Mouse (Mus musculus): ENCODE data around the gene Utp18. TPM values are rescaled to one million over a fixed set of nuclear protein-coding genes. Genes with fewer than 3 reads are reported as not detected.
"Not testable (repeated sequence)": the region's sequence is repeated elsewhere in the genome, so short reads cannot be mapped to it uniquely, and the experiment has no call there.

Utp18 gene
- polyA plus RNA-seq (2014; fragmentation: Nextera tagmentation; extraction: Ambion mirVana), result 31.2 and 37.8 TPM in 2 replicates

DNA sequence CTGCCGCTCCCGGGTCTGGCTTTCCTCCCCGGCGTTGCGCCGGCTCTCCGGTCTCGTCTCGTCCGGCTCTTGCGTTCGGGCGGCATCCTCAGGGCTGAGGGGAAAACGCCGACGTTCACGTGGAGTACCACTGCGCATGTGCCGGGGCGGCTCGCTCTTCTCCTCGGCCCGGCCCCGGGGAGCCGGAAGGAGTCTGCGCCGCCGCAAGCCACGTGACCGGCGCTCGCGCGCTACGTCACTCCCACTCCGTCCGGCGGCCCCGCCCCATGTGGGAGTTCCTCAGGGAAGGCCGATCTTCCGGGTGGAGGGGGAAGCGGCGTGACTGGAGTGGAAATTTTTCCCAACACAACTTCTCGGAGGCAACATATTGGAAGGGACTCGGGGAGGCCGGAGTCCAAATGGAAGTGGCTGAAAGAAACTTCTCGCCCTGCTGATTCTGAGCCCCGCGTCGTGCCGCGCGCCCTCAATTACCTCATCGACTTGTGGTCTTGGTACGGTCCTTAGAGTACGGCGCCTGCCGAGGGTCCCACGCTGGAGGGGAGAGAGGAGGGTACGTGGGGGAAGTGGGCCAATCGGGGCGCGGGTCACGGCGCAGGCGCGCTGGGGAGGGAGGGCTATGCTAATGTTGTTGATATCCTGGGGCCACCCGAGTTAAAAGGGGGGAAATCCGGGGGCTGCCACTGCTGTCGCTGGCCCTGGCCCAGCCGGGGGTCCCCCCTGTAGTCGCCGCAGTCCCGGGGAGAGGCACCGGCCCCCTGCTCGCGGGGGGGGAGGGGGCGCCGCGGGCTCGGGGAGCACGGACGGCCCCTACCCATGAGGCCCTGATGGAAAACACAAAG, at the start of gene Utp18, which contains the start of gene Mbtd1:
Gene Utp18 (minus strand): TSS at position 195 of the 839 bp plus-strand sequence.
Gene Mbtd1 (plus strand): TSS at position 281 of the 839 bp plus-strand sequence.
- Histone ChIP-seq H3K4me1 (ENCODE audit: control insufficient read depth, insufficient read depth, low read length) (peaks cover 25% of the 10 kb centered on the region), H3K9ac (replicated peaks; ENCODE audit: low read length) (peak within 1 kb of the TSS; percentile 90)

DNA sequence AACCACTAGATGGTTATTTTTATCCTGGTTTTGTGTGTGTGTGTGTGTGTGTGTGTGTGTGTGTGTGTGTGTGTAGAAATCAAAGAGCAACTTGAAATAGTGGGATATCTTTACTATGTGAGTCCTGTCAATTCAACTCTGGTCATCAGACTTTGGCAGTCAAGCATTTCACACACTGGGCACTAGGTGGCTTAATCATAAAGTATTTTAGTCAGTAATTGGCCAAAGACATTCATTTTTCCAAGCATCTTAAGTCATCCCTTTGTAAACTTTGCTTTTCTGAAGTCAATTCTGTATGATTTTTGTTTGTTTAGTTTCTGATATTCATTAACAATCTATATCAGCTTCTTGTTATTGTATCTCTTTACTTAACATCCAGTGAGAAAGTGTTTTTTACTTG, 43.5 kb upstream of the Utp18 start:
- Histone ChIP-seq H3K36me3 (ENCODE audit: control insufficient read depth, insufficient read depth, low read length) (peaks cover 84% of the 10 kb centered on the region), H3K4me2 (ENCODE audit: low read length) (no peak overlapping the region), H3K4me1 (ENCODE audit: control insufficient read depth, insufficient read depth, low read length) (no peaks in the 10 kb centered on the region), H3K4me3 (replicated peaks; ENCODE audit: low read depth, low read length) (no peak overlapping the region), H3K9ac (replicated peaks; ENCODE audit: low read length) (no peak overlapping the region), H3K27me3 (ENCODE audit: control insufficient read depth, insufficient read depth, low read length) (no peaks in the 10 kb centered on the region), H3K27ac (replicated peaks; ENCODE audit: low read depth, low read length) (no peak overlapping the region), H3K9me3 (ENCODE audit: control insufficient read depth, low read length) (no peaks in the 10 kb centered on the region)
- DNase-seq, result no peak
- ATAC-seq (ENCODE audit: low FRiP score, low TSS enrichment), result no peak

More for the DNA sequence above, at the start of gene Utp18, which contains the start of gene Mbtd1:
- H3K27ac ChIP-seq (replicated peaks; ENCODE audit: low read depth, low read length), result peak within 1 kb of the TSS; percentile 95
- no peaks in the 10 kb centered on the region for H3K9me3 ChIP-seq (ENCODE audit: control insufficient read depth, low read length)
- ATAC-seq (ENCODE audit: low FRiP score, low TSS enrichment) (peak; percentile 97), DNase-seq (peak; percentile 100)
- H3K4me3 ChIP-seq (replicated peaks; ENCODE audit: low read depth, low read length), result peak within 1 kb of the TSS; percentile 99
- peaks cover 11% of the 10 kb centered on the region for H3K36me3 ChIP-seq (ENCODE audit: control insufficient read depth, insufficient read depth, low read length)
- WGBS, result under 1% methylated on average over 74 of the region's 83 CpGs
- no peaks in the 10 kb centered on the region for H3K27me3 ChIP-seq (ENCODE audit: control insufficient read depth, insufficient read depth, low read length)
- H3K4me2 ChIP-seq (ENCODE audit: low read length), result peak within 1 kb of the TSS; percentile 73

DNA sequence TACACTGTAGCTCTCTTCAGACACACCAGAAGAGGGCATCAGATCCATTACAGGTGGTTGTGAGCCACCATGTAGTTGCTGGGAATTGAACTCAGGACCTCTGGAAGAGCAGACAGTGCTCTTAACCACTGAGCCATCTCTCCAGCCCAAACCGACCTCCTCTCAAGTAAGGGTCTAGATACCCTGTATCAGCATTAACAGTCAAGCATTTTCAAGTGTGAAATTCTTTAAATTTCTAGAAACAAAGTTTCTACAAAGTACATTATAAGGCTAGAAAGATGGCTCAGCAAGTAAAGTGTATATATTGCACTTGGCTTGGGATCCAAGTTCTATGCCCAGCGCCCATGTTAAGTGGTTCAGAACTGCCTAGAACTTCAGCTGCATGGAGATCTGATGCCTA, 29.5 kb upstream of the Utp18 start:
- not testable (repeated sequence) for H3K27me3 ChIP-seq (ENCODE audit: control insufficient read depth, insufficient read depth, low read length); H3K4me1 ChIP-seq (ENCODE audit: control insufficient read depth, insufficient read depth, low read length); H3K9ac ChIP-seq (replicated peaks; ENCODE audit: low read length); H3K27ac ChIP-seq (replicated peaks; ENCODE audit: low read depth, low read length); ATAC-seq (ENCODE audit: low FRiP score, low TSS enrichment); H3K4me2 ChIP-seq (ENCODE audit: low read length); H3K9me3 ChIP-seq (ENCODE audit: control insufficient read depth, low read length); H3K4me3 ChIP-seq (replicated peaks; ENCODE audit: low read depth, low read length); DNase-seq
- peaks cover 80% of the 10 kb centered on the region for H3K36me3 ChIP-seq (ENCODE audit: control insufficient read depth, insufficient read depth, low read length)
- WGBS, result 95% methylated on average over 2 of the region's 2 CpGs

DNA sequence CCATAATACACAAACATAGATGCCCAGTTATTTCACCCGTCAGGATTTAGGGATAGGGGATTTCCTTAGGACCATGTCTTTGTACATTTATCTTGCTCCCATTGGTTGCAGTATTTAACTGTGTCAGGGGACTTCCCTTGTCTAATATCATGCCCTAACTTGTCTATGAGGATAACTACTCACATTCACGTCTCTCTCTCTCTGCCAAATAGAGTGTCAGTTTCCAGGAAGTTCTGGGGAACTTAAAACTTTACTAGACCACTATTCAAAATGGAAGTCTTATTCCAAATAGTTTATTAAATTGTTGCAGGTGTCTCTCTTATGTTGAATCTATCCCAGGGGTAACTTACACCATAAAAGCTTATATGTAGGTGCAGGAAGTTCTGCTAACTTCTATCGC, 26.0 kb upstream of the Utp18 start:
- no peaks in the 10 kb centered on the region for H3K9me3 ChIP-seq (ENCODE audit: control insufficient read depth, low read length)
- no peak overlapping the region for H3K9ac ChIP-seq (replicated peaks; ENCODE audit: low read length)
- H3K4me2 ChIP-seq (ENCODE audit: low read length), result no peak overlapping the region
- H3K4me1 ChIP-seq (ENCODE audit: control insufficient read depth, insufficient read depth, low read length), result no peaks in the 10 kb centered on the region
- no peak overlapping the region for H3K27ac ChIP-seq (replicated peaks; ENCODE audit: low read depth, low read length)
- ATAC-seq (ENCODE audit: low FRiP score, low TSS enrichment), result no peak
- 91% methylated on average over 3 of the region's 3 CpGs for whole genome bisulfite sequencing
- H3K27me3 ChIP-seq (ENCODE audit: control insufficient read depth, insufficient read depth, low read length), result no peaks in the 10 kb centered on the region
- no peak overlapping the region for H3K4me3 ChIP-seq (replicated peaks; ENCODE audit: low read depth, low read length)
- no peak for DNase-seq
- H3K36me3 ChIP-seq (ENCODE audit: control insufficient read depth, insufficient read depth, low read length), result peaks cover 86% of the 10 kb centered on the region

DNA sequence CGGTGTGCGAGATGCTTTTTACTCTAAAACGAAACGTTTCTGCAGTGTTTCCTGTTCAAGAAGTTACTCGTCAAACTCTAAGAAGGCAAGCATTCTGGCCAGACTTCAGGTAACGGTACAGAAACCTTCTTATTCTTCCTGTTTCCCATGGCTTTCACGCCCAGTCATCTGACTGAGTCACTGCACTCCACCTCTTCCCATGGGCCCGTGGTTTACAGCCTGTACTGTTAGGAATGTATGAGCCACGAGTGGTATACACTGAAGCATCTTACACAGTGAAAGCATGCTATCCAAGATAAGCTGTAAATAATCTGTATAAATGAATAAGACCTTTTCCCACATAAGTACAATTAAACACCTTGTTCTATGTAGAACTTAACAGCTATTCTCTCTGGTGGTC, 23.3 kb upstream of the Utp18 start:
- H3K36me3 ChIP-seq (ENCODE audit: control insufficient read depth, insufficient read depth, low read length), result peaks cover 84% of the 10 kb centered on the region

DNA sequence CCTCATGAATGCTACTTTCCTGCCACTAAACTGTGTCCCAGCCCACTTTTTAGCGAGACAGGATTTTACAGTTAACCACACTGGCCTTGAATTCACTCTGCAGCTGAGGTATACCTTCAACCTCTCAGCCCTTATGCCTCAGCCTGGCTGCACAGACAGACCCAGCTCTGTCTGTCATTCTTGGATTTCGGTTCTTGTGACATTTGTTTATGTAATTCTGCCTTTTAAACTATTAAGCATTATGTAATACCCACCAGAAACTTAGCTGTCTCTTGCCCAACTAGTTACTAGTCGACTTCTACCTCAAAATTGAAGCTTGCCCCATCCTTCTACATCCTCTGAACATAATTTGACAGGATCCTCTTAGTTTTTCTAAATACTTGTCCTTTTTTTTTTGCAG, 22.3 kb upstream of the Utp18 start:
- Histone ChIP-seq H3K4me2 (ENCODE audit: low read length) (no peak overlapping the region), H3K4me3 (replicated peaks; ENCODE audit: low read depth, low read length) (no peak overlapping the region), H3K4me1 (ENCODE audit: control insufficient read depth, insufficient read depth, low read length) (no peaks in the 10 kb centered on the region), H3K27ac (replicated peaks; ENCODE audit: low read depth, low read length) (no peak overlapping the region), H3K9ac (replicated peaks; ENCODE audit: low read length) (no peak overlapping the region), H3K36me3 (ENCODE audit: control insufficient read depth, insufficient read depth, low read length) (peaks cover 78% of the 10 kb centered on the region), H3K27me3 (ENCODE audit: control insufficient read depth, insufficient read depth, low read length) (no peaks in the 10 kb centered on the region), H3K9me3 (ENCODE audit: control insufficient read depth, low read length) (no peaks in the 10 kb centered on the region)
- DNase-seq, result no peak
- 90% methylated on average over 3 of the region's 3 CpGs for WGBS
- ATAC-seq (ENCODE audit: low FRiP score, low TSS enrichment), result no peak

More for the DNA sequence above, 23.3 kb upstream of the Utp18 start:
- Histone ChIP-seq H3K27ac (replicated peaks; ENCODE audit: low read depth, low read length) (no peak overlapping the region), H3K4me1 (ENCODE audit: control insufficient read depth, insufficient read depth, low read length) (no peaks in the 10 kb centered on the region), H3K9ac (replicated peaks; ENCODE audit: low read length) (no peak overlapping the region), H3K4me3 (replicated peaks; ENCODE audit: low read depth, low read length) (no peak overlapping the region), H3K27me3 (ENCODE audit: control insufficient read depth, insufficient read depth, low read length) (no peaks in the 10 kb centered on the region), H3K9me3 (ENCODE audit: control insufficient read depth, low read length) (no peaks in the 10 kb centered on the region), H3K4me2 (ENCODE audit: low read length) (no peak overlapping the region)
- ATAC-seq (ENCODE audit: low FRiP score, low TSS enrichment) (no peak), DNase-seq (no peak)
- WGBS, result 93% methylated on average over 9 of the region's 9 CpGs

DNA sequence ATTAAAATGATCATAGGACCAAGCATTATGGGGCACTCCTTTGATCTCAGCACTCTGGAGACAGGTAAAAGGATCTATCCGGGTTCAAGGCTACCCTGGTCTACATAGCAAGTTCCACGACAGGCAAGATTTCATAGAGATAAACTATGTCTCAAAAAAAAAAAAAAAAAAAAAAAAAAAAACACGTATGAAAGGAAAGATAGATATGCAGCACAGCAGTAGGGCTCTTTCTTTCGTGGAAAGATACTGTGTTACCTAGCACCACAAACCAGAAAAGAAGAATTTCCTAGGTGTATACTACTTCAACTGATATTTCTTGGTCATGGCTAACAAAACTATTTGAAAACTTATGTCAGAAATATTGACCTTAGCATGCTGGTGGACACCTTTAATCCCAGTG, 21.3 kb upstream of the Utp18 start:
- peaks cover 70% of the 10 kb centered on the region for H3K36me3 ChIP-seq (ENCODE audit: control insufficient read depth, insufficient read depth, low read length)
- no peak overlapping the region for H3K4me2 ChIP-seq (ENCODE audit: low read length)
- H3K9me3 ChIP-seq (ENCODE audit: control insufficient read depth, low read length), result no peaks in the 10 kb centered on the region
- no peaks in the 10 kb centered on the region for H3K4me1 ChIP-seq (ENCODE audit: control insufficient read depth, insufficient read depth, low read length)
- H3K27me3 ChIP-seq (ENCODE audit: control insufficient read depth, insufficient read depth, low read length), result no peaks in the 10 kb centered on the region
- no peak overlapping the region for H3K9ac ChIP-seq (replicated peaks; ENCODE audit: low read length)
- no peak overlapping the region for H3K4me3 ChIP-seq (replicated peaks; ENCODE audit: low read depth, low read length)
- no peak for ATAC-seq (ENCODE audit: low FRiP score, low TSS enrichment)
- WGBS, result 92% methylated on average over 4 of the region's 4 CpGs
- H3K27ac ChIP-seq (replicated peaks; ENCODE audit: low read depth, low read length), result no peak overlapping the region
- no peak for DNase-seq

DNA sequence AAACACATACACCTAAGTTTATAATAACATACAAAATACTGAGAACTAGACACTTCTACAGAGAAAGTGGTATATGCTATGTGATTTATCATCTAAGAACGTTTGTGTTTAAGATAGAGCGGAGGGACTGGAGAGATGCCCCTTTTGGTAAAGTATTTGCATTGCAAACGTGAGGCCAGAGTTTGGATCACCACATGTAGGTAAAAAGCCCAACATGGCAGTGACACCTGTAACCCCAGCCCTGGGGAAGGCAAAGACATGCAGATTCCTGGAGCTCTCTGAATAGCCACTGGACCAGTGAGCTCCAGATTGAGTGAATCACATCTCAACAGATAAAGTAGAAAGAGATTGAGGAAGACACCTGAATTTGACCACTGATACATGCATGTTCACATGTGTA, 12.2 kb upstream of the Utp18 start:
- H3K4me3 ChIP-seq (replicated peaks; ENCODE audit: low read depth, low read length), result no peak overlapping the region
- WGBS, result 88% methylated on average over 3 of the region's 3 CpGs
- no peak overlapping the region for H3K4me2 ChIP-seq (ENCODE audit: low read length)
- ATAC-seq (ENCODE audit: low FRiP score, low TSS enrichment) (no peak), DNase-seq (no peak)
- no peaks in the 10 kb centered on the region for H3K4me1 ChIP-seq (ENCODE audit: control insufficient read depth, insufficient read depth, low read length)
- peaks cover 17% of the 10 kb centered on the region for H3K36me3 ChIP-seq (ENCODE audit: control insufficient read depth, insufficient read depth, low read length)
- no peaks in the 10 kb centered on the region for H3K27me3 ChIP-seq (ENCODE audit: control insufficient read depth, insufficient read depth, low read length)
- no peak overlapping the region for H3K27ac ChIP-seq (replicated peaks; ENCODE audit: low read depth, low read length)
- H3K9me3 ChIP-seq (ENCODE audit: control insufficient read depth, low read length), result no peaks in the 10 kb centered on the region
- H3K9ac ChIP-seq (replicated peaks; ENCODE audit: low read length), result no peak overlapping the region

DNA sequence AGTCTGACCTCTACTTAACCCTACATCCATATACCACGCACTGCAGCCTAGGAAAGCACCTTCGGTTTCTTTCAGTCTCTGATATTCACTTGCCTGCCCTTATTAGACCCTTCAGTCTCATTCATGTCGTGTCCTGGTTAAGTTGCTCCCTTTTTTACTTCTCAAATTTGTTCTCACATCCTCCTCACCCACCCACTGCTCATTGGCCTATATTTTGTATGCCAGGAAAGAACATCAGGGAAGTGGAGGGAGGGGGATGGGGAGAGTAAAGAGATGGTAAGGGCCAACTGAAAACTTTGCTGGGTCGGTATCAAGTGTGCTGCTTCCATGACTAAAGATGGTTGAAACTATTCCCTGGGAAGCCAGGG, 1.5 kb upstream of the Utp18 start:
- Histone ChIP-seq H3K27ac (replicated peaks; ENCODE audit: low read depth, low read length) (peak overlapping the region; percentile 95; the same call in 1 of the 2 replicates), H3K4me2 (ENCODE audit: low read length) (peak overlapping the region; percentile 73), H3K4me3 (replicated peaks; ENCODE audit: low read depth, low read length) (peak overlapping the region; percentile 99), H3K9me3 (ENCODE audit: control insufficient read depth, low read length) (no peaks in the 10 kb centered on the region), H3K36me3 (ENCODE audit: control insufficient read depth, insufficient read depth, low read length) (peaks cover 6% of the 10 kb centered on the region; the same call in 1 of the 2 replicates), H3K4me1 (ENCODE audit: control insufficient read depth, insufficient read depth, low read length) (peaks cover 25% of the 10 kb centered on the region), H3K9ac (replicated peaks; ENCODE audit: low read length) (peak overlapping the region; percentile 90), H3K27me3 (ENCODE audit: control insufficient read depth, insufficient read depth, low read length) (no peaks in the 10 kb centered on the region)
- no peak for DNase-seq
- no peak for ATAC-seq (ENCODE audit: low FRiP score, low TSS enrichment)
- 2% methylated on average over 4 of the region's 4 CpGs for WGBS

Data from midbrain, embryonic 14.5 days (tissue).